Mouse (Mus musculus) adrenal gland (tissue): ENCODE measurements around the gene Pelo.

Source experiments
- intact Hi-C: fragments of 180-260 bp; cut with DNase I; formaldehyde crosslinking; loops from one replicate; pipeline ENCODE4 v1.15.1; 2025

Pelo gene

DNA sequence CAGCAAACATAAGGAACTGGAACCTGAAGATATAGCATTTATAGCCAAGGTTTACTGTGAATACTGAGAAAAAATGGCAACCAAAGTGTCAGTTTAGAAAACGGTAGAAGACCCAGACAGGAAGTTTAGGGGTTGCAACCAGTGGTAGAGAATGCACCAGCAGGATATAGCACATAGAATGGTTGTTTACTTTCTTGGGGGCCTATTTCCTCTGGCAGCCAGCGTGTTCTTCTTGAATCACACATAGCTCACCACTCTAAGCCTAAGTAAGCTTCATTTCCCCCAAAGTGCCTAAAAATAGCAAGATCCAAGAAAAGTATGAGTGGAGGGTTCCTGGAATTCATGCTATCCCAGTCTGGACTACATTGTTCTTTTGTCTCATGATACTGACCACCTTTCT is 47.3 kb downstream of the Pelo start:
- intact Hi-C loops: no loop called here
